Mouse (Mus musculus): ENCODE measurements around the gene Copz2. TPM values are rescaled to one million over a fixed set of nuclear protein-coding genes. Genes with fewer than 3 reads are reported as not detected.
"Not testable (repeated sequence)": the region's sequence is repeated elsewhere in the genome, so short reads cannot be mapped to it uniquely, and the experiment has no call there.

Copz2 gene
- polyA plus RNA-seq, 1 experiment from 2014 or later = 56.8 TPM

- H3K4me1 ChIP-seq (ENCODE audit: control insufficient read depth, insufficient read depth, low read length) = no peaks in the 10 kb centered on the region
- H3K27ac ChIP-seq (replicated peaks; ENCODE audit: low read depth, low read length) = no peak overlapping the region
- H3K36me3 ChIP-seq (ENCODE audit: control insufficient read depth, insufficient read depth, low read length) = no peaks in the 10 kb centered on the region
- no peaks in the 10 kb centered on the region for H3K27me3 ChIP-seq (ENCODE audit: control insufficient read depth, insufficient read depth, low read length)
- no peak overlapping the region for H3K4me3 ChIP-seq (ENCODE audit: low read depth, low read length)
- H3K9me3 ChIP-seq (ENCODE audit: control insufficient read depth, low read length) = no peaks in the 10 kb centered on the region
- ATAC-seq (ENCODE audit: insufficient number of reproducible peaks, low FRiP score, low TSS enrichment, low read depth) (no peak), DNase-seq (ENCODE audit: low spot score) (no peak)
- H3K4me2 ChIP-seq (ENCODE audit: low read depth, severe bottlenecking) = no peak overlapping the region
- 59% methylated on average over 3 of the region's 3 CpGs for WGBS
- no peak overlapping the region for H3K9ac ChIP-seq (ENCODE audit: low read length)
These were observed 6.0 kb upstream of the Copz2 start for GRCm38 (mm10) chr11:96843627-96844026.

DNA sequence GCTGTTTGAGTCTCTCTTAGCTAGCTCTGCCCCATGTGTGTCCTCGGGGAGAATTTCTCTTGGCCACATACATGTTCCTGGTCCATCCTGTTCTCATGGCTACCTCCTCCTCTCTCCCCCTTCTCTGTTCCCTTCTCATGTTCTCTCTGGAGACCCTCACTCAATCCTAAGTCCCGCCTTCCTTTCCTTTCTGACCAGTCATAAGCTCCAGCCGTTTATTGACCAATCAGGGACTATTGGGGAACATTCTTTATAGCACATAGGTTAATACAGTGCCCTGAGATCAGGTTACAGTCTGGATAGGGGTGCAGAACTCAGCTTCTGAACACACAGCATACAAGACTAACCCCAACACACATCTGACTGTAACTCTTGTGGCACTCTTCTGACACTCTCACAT lies 2.4 kb upstream of the Copz2 start:
- no peaks in the 10 kb centered on the region for H3K27me3 ChIP-seq (ENCODE audit: control insufficient read depth, insufficient read depth, low read length)
- ATAC-seq (ENCODE audit: insufficient number of reproducible peaks, low FRiP score, low TSS enrichment, low read depth) = peak; percentile 84
- no peaks in the 10 kb centered on the region for H3K9me3 ChIP-seq (ENCODE audit: control insufficient read depth, low read length)
- no peak overlapping the region for H3K9ac ChIP-seq (ENCODE audit: low read length)
- peak; percentile 62 for DNase-seq (ENCODE audit: low spot score)
- H3K27ac ChIP-seq (replicated peaks; ENCODE audit: low read depth, low read length) = no peak overlapping the region; the same call in 1 of the 2 replicates
- H3K4me3 ChIP-seq (ENCODE audit: low read depth, low read length) = no peak overlapping the region
- no peaks in the 10 kb centered on the region for H3K36me3 ChIP-seq (ENCODE audit: control insufficient read depth, insufficient read depth, low read length)
- 35% methylated on average over 3 of the region's 3 CpGs for WGBS
- H3K4me2 ChIP-seq (ENCODE audit: low read depth, severe bottlenecking) = 0 out of 2 replicates have a peak overlapping the region, but pooled peaks have one; percentile 23
- H3K4me1 ChIP-seq (ENCODE audit: control insufficient read depth, insufficient read depth, low read length) = 0 out of 2 replicates have a peak, but pooled peaks cover 7% of the 10 kb centered on the region

DNA sequence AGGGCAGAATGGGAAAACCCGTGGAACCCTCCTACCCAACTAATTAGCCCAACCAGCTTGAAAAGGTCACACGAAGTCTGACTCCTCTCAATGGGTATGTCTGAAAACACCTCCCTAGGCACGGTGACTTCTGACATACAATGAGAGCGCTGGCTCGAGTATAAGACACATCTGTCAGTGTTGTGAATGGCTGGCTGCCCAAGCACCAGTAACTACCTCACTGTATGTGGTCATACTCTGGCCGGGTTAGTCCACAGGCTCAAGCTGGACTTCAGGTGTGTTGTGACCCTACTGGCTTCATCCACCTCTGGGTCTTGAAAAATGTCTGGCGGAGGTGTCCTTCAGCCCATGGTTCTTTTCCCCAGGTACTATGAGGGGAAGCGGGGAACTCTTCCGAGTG lies 976 bp upstream of the Copz2 start:
- no peak for ATAC-seq (ENCODE audit: insufficient number of reproducible peaks, low FRiP score, low TSS enrichment, low read depth)
- 72% methylated on average over 9 of the region's 9 CpGs for WGBS
- no peaks in the 10 kb centered on the region for H3K36me3 ChIP-seq (ENCODE audit: control insufficient read depth, insufficient read depth, low read length)

DNA sequence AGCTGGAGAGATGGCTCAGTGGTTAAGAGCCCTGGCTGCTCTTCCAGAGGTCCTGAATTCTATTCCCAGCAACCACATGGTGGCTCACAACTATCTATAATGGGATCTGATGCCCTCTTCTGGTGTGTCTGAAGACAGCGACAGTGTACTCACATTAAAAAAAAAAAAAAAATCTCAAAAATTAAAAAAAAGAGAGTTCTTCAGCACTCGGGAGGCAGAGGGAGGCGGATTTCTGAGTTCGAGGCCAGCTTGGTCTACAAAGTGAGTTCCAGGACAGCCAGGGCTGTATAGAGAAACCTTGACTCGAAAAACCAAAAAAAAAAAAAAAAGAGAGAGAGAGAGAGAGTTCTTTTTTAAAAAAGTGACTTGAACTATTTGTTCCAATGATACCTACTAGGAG lies 525 bp upstream of the Copz2 start:
- not testable (repeated sequence) for H3K4me3 ChIP-seq (ENCODE audit: low read depth, low read length); H3K9me3 ChIP-seq (ENCODE audit: control insufficient read depth, low read length); ATAC-seq (ENCODE audit: insufficient number of reproducible peaks, low FRiP score, low TSS enrichment, low read depth); H3K27ac ChIP-seq (replicated peaks; ENCODE audit: low read depth, low read length); H3K4me1 ChIP-seq (ENCODE audit: control insufficient read depth, insufficient read depth, low read length); H3K9ac ChIP-seq (ENCODE audit: low read length); DNase-seq (ENCODE audit: low spot score); H3K36me3 ChIP-seq (ENCODE audit: control insufficient read depth, insufficient read depth, low read length); H3K27me3 ChIP-seq (ENCODE audit: control insufficient read depth, insufficient read depth, low read length)
- H3K4me2 ChIP-seq (ENCODE audit: low read depth, severe bottlenecking) = peak overlapping the region; percentile 79; the same call in 1 of the 2 replicates
- WGBS = 79% methylated on average over 5 of the region's 5 CpGs

More for the DNA sequence above, 976 bp upstream of the Copz2 start:
- DNase-seq (ENCODE audit: low spot score) = no peak
- H3K9me3 ChIP-seq (ENCODE audit: control insufficient read depth, low read length) = no peaks in the 10 kb centered on the region
- H3K27me3 ChIP-seq (ENCODE audit: control insufficient read depth, insufficient read depth, low read length) = no peaks in the 10 kb centered on the region
- H3K4me1 ChIP-seq (ENCODE audit: control insufficient read depth, insufficient read depth, low read length) = 0 out of 2 replicates have a peak, but pooled peaks cover 7% of the 10 kb centered on the region
- H3K4me2 ChIP-seq (ENCODE audit: low read depth, severe bottlenecking) = no peak overlapping the region
- no peak overlapping the region for H3K27ac ChIP-seq (replicated peaks; ENCODE audit: low read depth, low read length)
- H3K4me3 ChIP-seq (ENCODE audit: low read depth, low read length) = no peak overlapping the region
- no peak overlapping the region for H3K9ac ChIP-seq (ENCODE audit: low read length)

DNA sequence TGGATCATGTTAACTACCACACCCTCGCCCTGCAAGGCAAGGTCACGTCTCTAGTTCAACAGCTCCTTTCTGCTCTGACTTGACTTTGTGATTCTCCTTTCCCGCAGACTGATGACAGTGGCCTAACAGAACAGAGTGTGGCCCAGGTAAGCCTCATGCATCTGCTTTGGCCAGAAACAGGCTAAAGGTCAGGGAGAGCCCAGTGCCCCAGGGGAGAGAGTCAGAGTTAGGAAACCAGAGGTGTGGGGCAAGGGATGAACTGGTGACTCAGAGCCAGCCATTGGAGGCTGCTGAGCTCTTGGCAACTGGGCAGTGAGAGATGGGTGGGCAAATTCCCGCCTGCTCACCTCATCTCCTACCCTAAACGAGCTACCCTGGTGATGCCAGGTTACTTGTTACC lies 7.8 kb downstream of the Copz2 start:
- H3K9me3 ChIP-seq (ENCODE audit: control insufficient read depth, low read length) = no peaks in the 10 kb centered on the region
- no peak overlapping the region for H3K9ac ChIP-seq (ENCODE audit: low read length)
- H3K27me3 ChIP-seq (ENCODE audit: control insufficient read depth, insufficient read depth, low read length) = no peaks in the 10 kb centered on the region
- 0 out of 2 replicates have a peak, but pooled peaks cover 2% of the 10 kb centered on the region for H3K4me1 ChIP-seq (ENCODE audit: control insufficient read depth, insufficient read depth, low read length)
- WGBS = 75% methylated on average over 5 of the region's 5 CpGs
- no peak overlapping the region for H3K27ac ChIP-seq (replicated peaks; ENCODE audit: low read depth, low read length)
- no peak overlapping the region for H3K4me3 ChIP-seq (ENCODE audit: low read depth, low read length)
- H3K36me3 ChIP-seq (ENCODE audit: control insufficient read depth, insufficient read depth, low read length) = no peaks in the 10 kb centered on the region
- ATAC-seq (ENCODE audit: insufficient number of reproducible peaks, low FRiP score, low TSS enrichment, low read depth) (no peak), DNase-seq (ENCODE audit: low spot score) (no peak)
- no peak overlapping the region for H3K4me2 ChIP-seq (ENCODE audit: low read depth, severe bottlenecking)

DNA sequence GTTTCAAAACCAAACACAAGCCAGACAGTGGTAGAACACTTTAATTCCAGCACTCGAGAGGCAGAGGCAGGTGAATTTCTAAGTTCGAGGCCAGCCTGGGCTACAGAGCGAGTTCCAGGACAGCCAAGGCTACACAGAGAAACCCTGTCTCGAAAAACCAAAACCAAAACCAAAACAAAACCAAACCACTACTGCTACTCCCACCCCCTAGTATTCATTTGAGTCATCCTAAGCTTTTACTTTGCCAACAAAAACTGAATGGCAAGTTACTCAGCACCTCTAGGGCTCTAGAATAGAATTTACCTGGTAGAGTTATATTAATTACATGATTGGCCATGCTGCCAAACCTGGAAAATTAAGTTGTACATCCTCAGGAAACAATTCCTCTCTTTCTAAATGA lies 10.0 kb downstream of the Copz2 start:
- ATAC-seq (ENCODE audit: insufficient number of reproducible peaks, low FRiP score, low TSS enrichment, low read depth) (no peak), DNase-seq (ENCODE audit: low spot score) (no peak)
- H3K27ac ChIP-seq (replicated peaks; ENCODE audit: low read depth, low read length) = no peak overlapping the region
- 0 out of 2 replicates have a peak, but pooled peaks cover 2% of the 10 kb centered on the region for H3K4me1 ChIP-seq (ENCODE audit: control insufficient read depth, insufficient read depth, low read length)
- no peak overlapping the region for H3K4me3 ChIP-seq (ENCODE audit: low read depth, low read length)
- H3K9me3 ChIP-seq (ENCODE audit: control insufficient read depth, low read length) = no peaks in the 10 kb centered on the region
- no peaks in the 10 kb centered on the region for H3K36me3 ChIP-seq (ENCODE audit: control insufficient read depth, insufficient read depth, low read length)
- WGBS = 85% methylated on average over 4 of the region's 4 CpGs
- no peak overlapping the region for H3K9ac ChIP-seq (ENCODE audit: low read length)
- no peak overlapping the region for H3K4me2 ChIP-seq (ENCODE audit: low read depth, severe bottlenecking)
- H3K27me3 ChIP-seq (ENCODE audit: control insufficient read depth, insufficient read depth, low read length) = no peaks in the 10 kb centered on the region

GRCm38 (mm10) chr11:96860564-96860963 lies 10.9 kb downstream of the Copz2 start:
- Histone ChIP-seq H3K27me3 (ENCODE audit: control insufficient read depth, insufficient read depth, low read length) (no peaks in the 10 kb centered on the region), H3K4me1 (ENCODE audit: control insufficient read depth, insufficient read depth, low read length) (0 out of 2 replicates have a peak, but pooled peaks cover 2% of the 10 kb centered on the region), H3K36me3 (ENCODE audit: control insufficient read depth, insufficient read depth, low read length) (no peaks in the 10 kb centered on the region), H3K27ac (replicated peaks; ENCODE audit: low read depth, low read length) (no peak overlapping the region), H3K9ac (ENCODE audit: low read length) (no peak overlapping the region; the same call in 1 of the 2 replicates), H3K4me2 (ENCODE audit: low read depth, severe bottlenecking) (no peak overlapping the region), H3K9me3 (ENCODE audit: control insufficient read depth, low read length) (no peaks in the 10 kb centered on the region), H3K4me3 (ENCODE audit: low read depth, low read length) (no peak overlapping the region)
- peak; percentile 92 for DNase-seq (ENCODE audit: low spot score)
- WGBS = 7% methylated on average over 8 of the region's 8 CpGs
- ATAC-seq (ENCODE audit: insufficient number of reproducible peaks, low FRiP score, low TSS enrichment, low read depth) = peak; percentile 55; the same call in 1 of the 2 replicates

- WGBS = 3% methylated on average over 20 of the region's 20 CpGs
- Histone ChIP-seq H3K9ac (ENCODE audit: low read length) (no peak overlapping the region), H3K36me3 (ENCODE audit: control insufficient read depth, insufficient read depth, low read length) (no peaks in the 10 kb centered on the region), H3K4me3 (ENCODE audit: low read depth, low read length) (peak overlapping the region; percentile 29), H3K27me3 (ENCODE audit: control insufficient read depth, insufficient read depth, low read length) (no peaks in the 10 kb centered on the region), H3K9me3 (ENCODE audit: control insufficient read depth, low read length) (no peaks in the 10 kb centered on the region), H3K4me1 (ENCODE audit: control insufficient read depth, insufficient read depth, low read length) (0 out of 2 replicates have a peak, but pooled peaks cover 2% of the 10 kb centered on the region), H3K4me2 (ENCODE audit: low read depth, severe bottlenecking) (peak overlapping the region; percentile 82), H3K27ac (replicated peaks; ENCODE audit: low read depth, low read length) (no peak overlapping the region)
- DNase-seq (ENCODE audit: low spot score) (no peak), ATAC-seq (ENCODE audit: insufficient number of reproducible peaks, low FRiP score, low TSS enrichment, low read depth) (no peak)
These were observed 11.8 kb downstream of the Copz2 start for GRCm38 (mm10) chr11:96861446-96861845.

GRCm38 (mm10) chr11:96861878-96862289 lies 12.2 kb downstream of the Copz2 start:
- no peaks in the 10 kb centered on the region for H3K36me3 ChIP-seq (ENCODE audit: control insufficient read depth, insufficient read depth, low read length)
- H3K9me3 ChIP-seq (ENCODE audit: control insufficient read depth, low read length) = no peaks in the 10 kb centered on the region
- no peak overlapping the region for H3K9ac ChIP-seq (ENCODE audit: low read length)
- peak; percentile 98 for DNase-seq (ENCODE audit: low spot score)
- WGBS = under 1% methylated on average over 31 of the region's 31 CpGs
- ATAC-seq (ENCODE audit: insufficient number of reproducible peaks, low FRiP score, low TSS enrichment, low read depth) = peak; percentile 79; the same call in 1 of the 2 replicates
- peak overlapping the region; percentile 82 for H3K4me2 ChIP-seq (ENCODE audit: low read depth, severe bottlenecking)
- H3K4me1 ChIP-seq (ENCODE audit: control insufficient read depth, insufficient read depth, low read length) = 0 out of 2 replicates have a peak, but pooled peaks cover 2% of the 10 kb centered on the region
- peak overlapping the region; percentile 29 for H3K4me3 ChIP-seq (ENCODE audit: low read depth, low read length)
- H3K27ac ChIP-seq (replicated peaks; ENCODE audit: low read depth, low read length) = no peak overlapping the region
- no peaks in the 10 kb centered on the region for H3K27me3 ChIP-seq (ENCODE audit: control insufficient read depth, insufficient read depth, low read length)
